Mouse (Mus musculus) liver, adult 2 months (tissue): Measurements from ENCODE around the gene Mylk.

ENCODE experiments used
- CTCF ChIP-seq: fragments of 200-500 bp; IDR thresholded peaks from 2 replicates; pipeline ENCODE4 v1.5.1; 2011; ENCODE audit warnings: low read depth, low read length, control low read depth
- POLR2A ChIP-seq: fragments of 200-500 bp; IDR thresholded peaks from 2 replicates; pipeline ENCODE4 v1.6.1; 2011; ENCODE audit warnings: low read length, control low read depth; ENCODE audit not compliant: insufficient read depth; ENCODE audit errors: extremely low read depth

DNA sequence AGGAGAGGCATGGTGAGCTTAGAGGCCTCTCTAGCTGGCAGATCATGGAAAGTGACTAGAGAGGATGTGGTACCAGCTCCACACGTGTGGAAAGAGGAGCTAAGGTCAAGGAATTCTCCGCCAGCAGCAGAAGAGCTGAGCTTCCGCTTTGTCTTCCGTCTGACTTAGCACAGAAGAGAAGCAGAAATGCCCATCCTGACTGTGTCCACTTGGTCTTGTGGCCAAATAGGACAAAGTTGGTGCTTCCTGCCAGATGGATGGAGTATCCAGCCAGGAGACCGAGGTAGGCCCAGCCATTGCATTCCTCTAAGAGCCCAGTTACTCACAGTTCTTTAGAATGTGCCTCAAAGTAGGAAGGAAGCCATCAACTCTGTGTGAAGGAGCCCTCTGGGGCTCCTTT lies 38.5 kb downstream of the Mylk start:
- TF ChIP-seq CTCF (no peak), POLR2A (no peak)
